Mouse (Mus musculus): ENCODE measurements around the gene Ubald2. TPM values are rescaled to one million over a fixed set of nuclear protein-coding genes. Genes with fewer than 3 reads are reported as not detected.
A peak's percentile ranks its signal among the peaks of the same experiment; 100 is the strongest.

The Ubald2 gene
- polyA plus RNA-seq, 1 experiment = 76.4 TPM

DNA sequence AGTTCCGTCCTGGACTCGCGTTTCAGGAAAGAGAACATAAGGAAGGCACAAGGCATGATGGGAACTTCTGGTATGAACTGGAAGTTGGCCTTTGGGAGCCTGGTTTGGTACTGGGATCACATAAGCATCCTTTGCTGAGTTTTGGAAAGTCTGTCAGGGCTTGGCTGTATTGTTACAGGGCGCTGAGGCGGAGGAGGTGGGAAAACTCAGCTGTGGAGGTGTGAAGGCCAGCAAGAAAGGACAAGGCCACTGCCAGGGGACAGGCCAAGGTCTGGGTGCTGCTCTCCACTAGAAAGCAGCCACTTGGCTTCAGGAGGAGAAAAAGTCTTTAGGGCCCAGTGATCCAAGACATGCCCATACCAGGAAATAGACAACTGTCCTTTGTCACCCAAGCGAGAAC is 9.4 kb downstream of the Ubald2 start:
- Histone ChIP-seq H3K4me3 (ENCODE audit: control insufficient read depth, low read depth, low read length) (no peak overlapping the region), H3K27ac (ENCODE audit: control insufficient read depth, insufficient read depth, low read depth, low read length) (no peak overlapping the region), H3K36me3 (ENCODE audit: control insufficient read depth, insufficient read depth, low read length) (no peaks in the 10 kb centered on the region), H3K27me3 (ENCODE audit: control insufficient read depth, insufficient read depth, low read length) (no peaks in the 10 kb centered on the region), H3K4me1 (ENCODE audit: control insufficient read depth, insufficient read depth, low read length) (peaks cover 10% of the 10 kb centered on the region)
- TF ChIP-seq CTCF (IDR thresholded peaks at IDR 0.05; ENCODE audit: control insufficient read depth, insufficient read depth, insufficient replicate concordance, low read depth, low read length) = no peak
- no peak for TF ChIP-seq POLR2A (IDR thresholded peaks at IDR 0.05; ENCODE audit: control insufficient read depth, low read depth, low read length)

DNA sequence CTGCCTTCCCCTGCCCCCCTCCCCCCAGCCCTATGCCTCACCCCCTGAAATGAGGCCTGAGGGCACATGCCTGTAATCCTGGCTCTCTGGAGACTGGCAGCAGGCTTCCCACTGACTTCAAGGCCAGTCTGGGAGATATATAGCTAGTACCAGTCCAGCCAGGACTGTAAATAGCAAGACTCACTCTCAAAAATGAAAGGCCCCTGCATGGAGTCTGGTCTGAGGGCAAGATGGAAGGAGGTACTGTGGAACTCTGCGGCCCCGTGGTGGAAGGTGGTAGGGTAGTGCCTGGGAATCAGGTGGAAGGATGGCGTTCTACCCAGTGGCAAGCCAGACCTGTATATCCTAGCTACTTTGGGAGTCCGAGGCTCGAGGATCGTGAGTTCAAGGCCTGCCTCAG is 10.0 kb downstream of the Ubald2 start:
- H3K36me3 ChIP-seq (ENCODE audit: control insufficient read depth, insufficient read depth, low read length) = no peaks in the 10 kb centered on the region
- H3K4me3 ChIP-seq (ENCODE audit: control insufficient read depth, low read depth, low read length) = no peak overlapping the region
- no peak for TF ChIP-seq POLR2A (IDR thresholded peaks at IDR 0.05; ENCODE audit: control insufficient read depth, low read depth, low read length)
- peaks cover 10% of the 10 kb centered on the region for H3K4me1 ChIP-seq (ENCODE audit: control insufficient read depth, insufficient read depth, low read length)
- H3K27me3 ChIP-seq (ENCODE audit: control insufficient read depth, insufficient read depth, low read length) = no peaks in the 10 kb centered on the region
- no peak overlapping the region for H3K27ac ChIP-seq (ENCODE audit: control insufficient read depth, insufficient read depth, low read depth, low read length)

- H3K4me1 ChIP-seq (ENCODE audit: control insufficient read depth, insufficient read depth, low read length) = peaks cover 10% of the 10 kb centered on the region
- peak overlapping the region; percentile 55 for H3K4me3 ChIP-seq (ENCODE audit: control insufficient read depth, low read depth, low read length)
- H3K27me3 ChIP-seq (ENCODE audit: control insufficient read depth, insufficient read depth, low read length) = no peaks in the 10 kb centered on the region
- H3K36me3 ChIP-seq (ENCODE audit: control insufficient read depth, insufficient read depth, low read length) = no peaks in the 10 kb centered on the region
- no peak overlapping the region for H3K27ac ChIP-seq (ENCODE audit: control insufficient read depth, insufficient read depth, low read depth, low read length)
- TF ChIP-seq POLR2A (IDR thresholded peaks at IDR 0.05; ENCODE audit: control insufficient read depth, low read depth, low read length) = no peak; the same call in 1 of the 2 replicates
- TF ChIP-seq CTCF (IDR thresholded peaks at IDR 0.05; ENCODE audit: control insufficient read depth, insufficient read depth, insufficient replicate concordance, low read depth, low read length) = peak; percentile 93
These were observed 11.9 kb downstream of the Ubald2 start for GRCm38 (mm10) chr11:116445596-116446307.

GRCm38 (mm10) chr11:116446308-116446887 is 12.5 kb downstream of the Ubald2 start:
- TF ChIP-seq CTCF (IDR thresholded peaks at IDR 0.05; ENCODE audit: control insufficient read depth, insufficient read depth, insufficient replicate concordance, low read depth, low read length) (no peak), POLR2A (IDR thresholded peaks at IDR 0.05; ENCODE audit: control insufficient read depth, low read depth, low read length) (no peak)
- Histone ChIP-seq H3K27me3 (ENCODE audit: control insufficient read depth, insufficient read depth, low read length) (no peaks in the 10 kb centered on the region), H3K27ac (ENCODE audit: control insufficient read depth, insufficient read depth, low read depth, low read length) (no peak overlapping the region), H3K36me3 (ENCODE audit: control insufficient read depth, insufficient read depth, low read length) (no peaks in the 10 kb centered on the region), H3K4me3 (ENCODE audit: control insufficient read depth, low read depth, low read length) (peak overlapping the region; percentile 55), H3K4me1 (ENCODE audit: control insufficient read depth, insufficient read depth, low read length) (peaks cover 10% of the 10 kb centered on the region)

- peak; percentile 3; the same call in 1 of the 2 replicates for TF ChIP-seq CTCF (IDR thresholded peaks at IDR 0.05; ENCODE audit: control insufficient read depth, insufficient read depth, insufficient replicate concordance, low read depth, low read length)
- TF ChIP-seq POLR2A (IDR thresholded peaks at IDR 0.05; ENCODE audit: control insufficient read depth, low read depth, low read length) = no peak
- Histone ChIP-seq H3K4me1 (ENCODE audit: control insufficient read depth, insufficient read depth, low read length) (peaks cover 10% of the 10 kb centered on the region), H3K36me3 (ENCODE audit: control insufficient read depth, insufficient read depth, low read length) (no peaks in the 10 kb centered on the region), H3K27ac (ENCODE audit: control insufficient read depth, insufficient read depth, low read depth, low read length) (no peak overlapping the region), H3K27me3 (ENCODE audit: control insufficient read depth, insufficient read depth, low read length) (no peaks in the 10 kb centered on the region), H3K4me3 (ENCODE audit: control insufficient read depth, low read depth, low read length) (peak overlapping the region; percentile 43)
These were observed 13.9 kb downstream of the Ubald2 start for GRCm38 (mm10) chr11:116447822-116448221.

DNA sequence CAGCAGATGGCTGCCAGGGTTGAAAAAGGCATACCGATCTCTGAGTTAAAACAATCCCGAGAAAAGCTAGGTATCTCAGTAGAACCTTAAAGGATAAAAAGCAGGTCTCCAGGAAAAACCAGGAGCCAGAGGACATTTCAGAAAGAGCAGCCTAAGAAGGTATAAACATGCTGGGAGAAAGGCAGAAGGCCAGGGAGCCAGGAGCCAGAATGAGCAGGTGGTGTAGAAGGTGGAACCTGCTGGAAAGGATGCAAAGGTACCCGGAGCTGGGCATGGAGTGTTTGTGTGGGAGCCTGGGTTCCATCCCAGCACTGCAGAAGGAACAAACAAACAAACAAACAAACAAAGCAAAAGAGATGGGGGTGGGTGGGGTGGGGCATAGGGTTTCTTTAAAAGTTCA is 15.4 kb downstream of the Ubald2 start:
- Histone ChIP-seq H3K4me1 (ENCODE audit: control insufficient read depth, insufficient read depth, low read length) (peaks cover 10% of the 10 kb centered on the region), H3K36me3 (ENCODE audit: control insufficient read depth, insufficient read depth, low read length) (no peaks in the 10 kb centered on the region), H3K27ac (ENCODE audit: control insufficient read depth, insufficient read depth, low read depth, low read length) (no peak overlapping the region), H3K27me3 (ENCODE audit: control insufficient read depth, insufficient read depth, low read length) (no peaks in the 10 kb centered on the region), H3K4me3 (ENCODE audit: control insufficient read depth, low read depth, low read length) (no peak overlapping the region)
- TF ChIP-seq CTCF (IDR thresholded peaks at IDR 0.05; ENCODE audit: control insufficient read depth, insufficient read depth, insufficient replicate concordance, low read depth, low read length) (no peak), POLR2A (IDR thresholded peaks at IDR 0.05; ENCODE audit: control insufficient read depth, low read depth, low read length) (no peak)

- no peaks in the 10 kb centered on the region for H3K27me3 ChIP-seq (ENCODE audit: control insufficient read depth, insufficient read depth, low read length)
- no peaks in the 10 kb centered on the region; the same call in 1 of the 2 replicates for H3K36me3 ChIP-seq (ENCODE audit: control insufficient read depth, insufficient read depth, low read length)
- H3K27ac ChIP-seq (ENCODE audit: control insufficient read depth, insufficient read depth, low read depth, low read length) = no peak overlapping the region
- H3K4me1 ChIP-seq (ENCODE audit: control insufficient read depth, insufficient read depth, low read length) = no peaks in the 10 kb centered on the region; the same call in 1 of the 2 replicates
- H3K4me3 ChIP-seq (ENCODE audit: control insufficient read depth, low read depth, low read length) = no peak overlapping the region
- TF ChIP-seq CTCF (IDR thresholded peaks at IDR 0.05; ENCODE audit: control insufficient read depth, insufficient read depth, insufficient replicate concordance, low read depth, low read length) (no peak), POLR2A (IDR thresholded peaks at IDR 0.05; ENCODE audit: control insufficient read depth, low read depth, low read length) (no peak)
These were observed 20.0 kb downstream of the Ubald2 start for GRCm38 (mm10) chr11:116453889-116454288.
